Mouse (Mus musculus): ENCODE measurements around the gene Slc28a1.

DNA sequence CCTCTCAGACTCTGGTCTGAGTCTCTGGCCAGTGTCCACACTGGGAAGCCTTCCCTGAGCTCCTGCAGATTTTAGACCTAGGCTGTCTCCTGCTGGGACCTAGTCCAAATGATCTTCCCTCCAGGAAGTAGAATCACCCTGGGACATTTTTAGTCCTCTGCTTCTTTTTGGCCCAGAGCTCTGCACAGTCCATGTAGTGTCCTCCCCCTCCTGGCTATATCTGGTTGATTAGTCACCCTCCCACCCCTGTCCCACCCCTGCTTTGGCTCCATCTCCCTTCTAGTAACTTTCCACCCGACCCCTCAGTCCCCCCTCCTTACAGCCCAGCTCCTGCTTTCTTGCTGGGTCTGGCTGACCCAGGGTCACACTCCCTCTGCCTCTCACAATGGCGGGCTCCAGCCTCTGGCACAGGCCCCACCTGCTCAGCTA lies 18.3 kb downstream of the Slc28a1 start:
- no peak for TF ChIP-seq CTCF (IDR thresholded peaks at IDR 0.05; ENCODE audit: insufficient read depth, low read depth, low read length)
- no peak for TF ChIP-seq POLR2A (IDR thresholded peaks at IDR 0.05; ENCODE audit: insufficient read depth, low read depth, low read length)
